Mouse (Mus musculus): ENCODE results near the gene Olfr554. TPM values are rescaled to one million over a fixed set of nuclear protein-coding genes. Genes with fewer than 3 reads are reported as not detected.

Gene Olfr554
- polyA plus RNA-seq, 1 experiment from 2014 or later = not detected

DNA sequence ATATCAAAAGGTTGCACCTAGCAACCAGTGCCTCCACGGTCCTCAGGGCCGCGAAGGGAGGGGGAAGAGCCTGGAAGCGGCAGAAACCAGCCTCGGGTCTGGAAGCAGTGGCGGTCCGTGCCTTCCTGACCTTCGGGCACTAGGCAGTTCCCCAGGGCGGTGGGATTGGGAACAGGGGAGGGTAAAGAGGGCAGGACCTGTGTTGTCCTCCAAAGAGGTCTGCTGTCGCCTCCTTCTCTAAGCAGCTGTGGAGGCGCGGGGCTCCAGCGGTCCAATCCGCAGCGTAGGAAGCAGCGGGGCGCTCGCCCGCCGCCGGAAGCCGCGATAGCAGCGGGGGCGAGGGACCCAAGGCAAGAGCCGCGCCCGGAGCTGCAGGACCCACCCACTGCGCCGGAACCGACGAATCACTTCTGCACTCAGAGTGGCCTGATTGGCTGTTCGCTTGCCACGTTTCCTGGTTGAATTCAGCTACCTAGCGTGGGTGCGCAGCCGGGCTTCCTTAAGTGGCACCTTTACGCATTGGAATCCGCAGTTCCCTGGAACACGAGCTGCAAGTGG is 48.8 kb downstream of the Olfr554 start, which contains the start of gene Trim68:
TSS of gene Trim68 (minus strand) at position 384 of the 558 bp plus-strand sequence.
- Histone ChIP-seq H3K27me3 (replicated peaks) (no peaks in the 10 kb centered on the region), H3K36me3 (no peaks in the 10 kb centered on the region), H3K4me3 (replicated peaks) (peak within 1 kb of the TSS; percentile 64), H3K9ac (peak within 1 kb of the TSS; percentile 65), H3K9me3 (no peaks in the 10 kb centered on the region), H3K27ac (peak within 1 kb of the TSS; percentile 77), H3K4me2 (replicated peaks) (peak within 1 kb of the TSS; percentile 75), H3K4me1 (replicated peaks) (no peaks in the 10 kb centered on the region)
- peak; percentile 100 for ATAC-seq
- WGBS = under 1% methylated on average over 40 of the region's 40 CpGs

Other genes with a start within 250 kb of the Olfr554 start
- 127 and 138 TPM in 2 replicates for gene Rrm1, start 196.7 kb upstream of the Olfr554 start, polyA plus RNA-seq (2015; fragmentation: Nextera tagmentation; extraction: Ambion mirVana)
- 0.13 and 0.19 TPM in 2 replicates for gene Olfr543, start 156.8 kb upstream of the Olfr554 start, polyA plus RNA-seq (2015; fragmentation: Nextera tagmentation; extraction: Ambion mirVana)
- 0.06 TPM in 1 of 2 replicates, not detected in the other for gene Olfr544, start 150.1 kb upstream of the Olfr554 start, polyA plus RNA-seq (2015; fragmentation: Nextera tagmentation; extraction: Ambion mirVana)
- 0.05 TPM in 1 of 2 replicates, not detected in the other for gene Olfr545, start 138.9 kb upstream of the Olfr554 start, polyA plus RNA-seq (2015; fragmentation: Nextera tagmentation; extraction: Ambion mirVana)
- gene Olfr547, start 103.7 kb upstream of the Olfr554 start, polyA plus RNA-seq (2015; fragmentation: Nextera tagmentation; extraction: Ambion mirVana) = not detected in 2 replicates
- gene Olfr548-ps1, start 97.5 kb upstream of the Olfr554 start, polyA plus RNA-seq (2015; fragmentation: Nextera tagmentation; extraction: Ambion mirVana) = not detected in 2 replicates
- not detected in 2 replicates for gene Olfr549, start 88.6 kb upstream of the Olfr554 start, polyA plus RNA-seq (2015; fragmentation: Nextera tagmentation; extraction: Ambion mirVana)
- 0.56 and 1.2 TPM in 2 replicates for gene Trim21, start 72.9 kb upstream of the Olfr554 start, polyA plus RNA-seq (2015; fragmentation: Nextera tagmentation; extraction: Ambion mirVana)
- not detected in 2 replicates for gene Olfr550, start 67.0 kb upstream of the Olfr554 start, polyA plus RNA-seq (2015; fragmentation: Nextera tagmentation; extraction: Ambion mirVana)
- not detected in 2 replicates for gene Olfr551, start 46.5 kb upstream of the Olfr554 start, polyA plus RNA-seq (2015; fragmentation: Nextera tagmentation; extraction: Ambion mirVana)
- not detected in 2 replicates for gene Olfr552, start 40.7 kb upstream of the Olfr554 start, polyA plus RNA-seq (2015; fragmentation: Nextera tagmentation; extraction: Ambion mirVana)
- not detected in 2 replicates for gene Olfr553, start 20.2 kb upstream of the Olfr554 start, polyA plus RNA-seq (2015; fragmentation: Nextera tagmentation; extraction: Ambion mirVana)
- not detected in 2 replicates for gene Olfr555, start 20.4 kb downstream of the Olfr554 start, polyA plus RNA-seq (2015; fragmentation: Nextera tagmentation; extraction: Ambion mirVana)
- not detected in 2 replicates for gene Olfr556, start 26.5 kb downstream of the Olfr554 start, polyA plus RNA-seq (2015; fragmentation: Nextera tagmentation; extraction: Ambion mirVana)
- gene Trim68, start 48.9 kb downstream of the Olfr554 start, polyA plus RNA-seq (2015; fragmentation: Nextera tagmentation; extraction: Ambion mirVana) = 11.0 and 11.6 TPM in 2 replicates
- not detected in 2 replicates for gene Olfr557, start 57.5 kb downstream of the Olfr554 start, polyA plus RNA-seq (2015; fragmentation: Nextera tagmentation; extraction: Ambion mirVana)
- gene Olfr558, start 63.8 kb downstream of the Olfr554 start, polyA plus RNA-seq (2015; fragmentation: Nextera tagmentation; extraction: Ambion mirVana) = 0.20 and 0.28 TPM in 2 replicates
- gene Olfr33, start 80.6 kb downstream of the Olfr554 start, polyA plus RNA-seq (2015; fragmentation: Nextera tagmentation; extraction: Ambion mirVana) = not detected in 2 replicates
- not detected in 2 replicates for gene Olfr559, start 89.1 kb downstream of the Olfr554 start, polyA plus RNA-seq (2015; fragmentation: Nextera tagmentation; extraction: Ambion mirVana)
- gene Olfr560, start 120.9 kb downstream of the Olfr554 start, polyA plus RNA-seq (2015; fragmentation: Nextera tagmentation; extraction: Ambion mirVana) = not detected in 2 replicates
- 0.40 and 0.55 TPM in 2 replicates for gene Olfr78, start 121.0 kb downstream of the Olfr554 start, polyA plus RNA-seq (2015; fragmentation: Nextera tagmentation; extraction: Ambion mirVana)
- not detected in 2 replicates for gene Olfr561, start 132.8 kb downstream of the Olfr554 start, polyA plus RNA-seq (2015; fragmentation: Nextera tagmentation; extraction: Ambion mirVana)
- not detected in 2 replicates for gene Olfr564, start 165.0 kb downstream of the Olfr554 start, polyA plus RNA-seq (2015; fragmentation: Nextera tagmentation; extraction: Ambion mirVana)
- gene Olfr566, start 220.3 kb downstream of the Olfr554 start, polyA plus RNA-seq (2015; fragmentation: Nextera tagmentation; extraction: Ambion mirVana) = not detected in 2 replicates
- gene Olfr568, start 238.7 kb downstream of the Olfr554 start, polyA plus RNA-seq (2015; fragmentation: Nextera tagmentation; extraction: Ambion mirVana) = not detected in 2 replicates